Mouse (Mus musculus): ENCODE results near the gene Mdm2. TPM values are rescaled to one million over a fixed set of nuclear protein-coding genes. Genes with fewer than 3 reads are reported as not detected.

Gene Mdm2
- polyA plus RNA-seq, 1 experiment from 2014 or later, result 40.0 TPM

GRCm38 (mm10) chr10:117711408-117711807 is 850 bp upstream of the Mdm2 start:
- Histone ChIP-seq H3K27ac (ENCODE audit: low read depth, low read length) (no peak overlapping the region), H3K9me3 (ENCODE audit: control insufficient read depth, low read length) (no peaks in the 10 kb centered on the region), H3K4me2 (ENCODE audit: low read length) (peak overlapping the region; percentile 75), H3K36me3 (ENCODE audit: control insufficient read depth, insufficient read depth, low read length) (no peaks in the 10 kb centered on the region), H3K4me1 (ENCODE audit: control insufficient read depth, insufficient read depth, low read depth, low read length) (peaks cover 22% of the 10 kb centered on the region), H3K27me3 (replicated peaks; ENCODE audit: control insufficient read depth, insufficient read depth, low read length) (no peaks in the 10 kb centered on the region), H3K4me3 (ENCODE audit: low read length) (peak overlapping the region; percentile 96), H3K9ac (ENCODE audit: low read depth, low read length) (no peak overlapping the region; the same call in 1 of the 2 replicates)
- 68% methylated on average over 5 of the region's 5 CpGs for WGBS
- ATAC-seq, result no peak

- ATAC-seq, result peak; percentile 72
- Histone ChIP-seq H3K27ac (ENCODE audit: low read depth, low read length) (peak overlapping the region; percentile 100), H3K4me1 (ENCODE audit: control insufficient read depth, insufficient read depth, low read depth, low read length) (peaks cover 22% of the 10 kb centered on the region), H3K9ac (ENCODE audit: low read depth, low read length) (peak overlapping the region; percentile 100), H3K27me3 (replicated peaks; ENCODE audit: control insufficient read depth, insufficient read depth, low read length) (no peaks in the 10 kb centered on the region), H3K9me3 (ENCODE audit: control insufficient read depth, low read length) (no peaks in the 10 kb centered on the region), H3K4me3 (ENCODE audit: low read length) (peak overlapping the region; percentile 96), H3K36me3 (ENCODE audit: control insufficient read depth, insufficient read depth, low read length) (0 out of 2 replicates have a peak, but pooled peaks cover 1% of the 10 kb centered on the region), H3K4me2 (ENCODE audit: low read length) (peak overlapping the region; percentile 76)
- 0% methylated on average over 44 of the region's 71 CpGs for WGBS
These were observed 491 bp downstream of the Mdm2 start for GRCm38 (mm10) chr10:117709930-117710603.

GRCm38 (mm10) chr10:117709326-117709830 is 1.2 kb downstream of the Mdm2 start:
- Histone ChIP-seq H3K27ac (ENCODE audit: low read depth, low read length) (peak overlapping the region; percentile 100; the same call in 1 of the 2 replicates), H3K27me3 (replicated peaks; ENCODE audit: control insufficient read depth, insufficient read depth, low read length) (no peaks in the 10 kb centered on the region)

GRCm38 (mm10) chr10:117708856-117709255 is 1.7 kb downstream of the Mdm2 start:
- no peak overlapping the region for H3K9ac ChIP-seq (ENCODE audit: low read depth, low read length)
- peaks cover 6% of the 10 kb centered on the region; the same call in 1 of the 2 replicates for H3K36me3 ChIP-seq (ENCODE audit: control insufficient read depth, insufficient read depth, low read length)
- peaks cover 22% of the 10 kb centered on the region for H3K4me1 ChIP-seq (ENCODE audit: control insufficient read depth, insufficient read depth, low read depth, low read length)
- H3K9me3 ChIP-seq (ENCODE audit: control insufficient read depth, low read length), result no peaks in the 10 kb centered on the region
- H3K27me3 ChIP-seq (replicated peaks; ENCODE audit: control insufficient read depth, insufficient read depth, low read length), result no peaks in the 10 kb centered on the region
- no peak overlapping the region for H3K27ac ChIP-seq (ENCODE audit: low read depth, low read length)
- 82% methylated on average over 9 of the region's 9 CpGs for WGBS
- peak overlapping the region; percentile 96 for H3K4me3 ChIP-seq (ENCODE audit: low read length)
- ATAC-seq, result no peak
- peak overlapping the region; percentile 76 for H3K4me2 ChIP-seq (ENCODE audit: low read length)

More at GRCm38 (mm10) chr10:117709326-117709830, 1.2 kb downstream of the Mdm2 start:
- peak overlapping the region; percentile 96 for H3K4me3 ChIP-seq (ENCODE audit: low read length)
- H3K9ac ChIP-seq (ENCODE audit: low read depth, low read length), result peak overlapping the region; percentile 100
- 51% methylated on average over 12 of the region's 12 CpGs for WGBS
- H3K4me1 ChIP-seq (ENCODE audit: control insufficient read depth, insufficient read depth, low read depth, low read length), result peaks cover 22% of the 10 kb centered on the region
- ATAC-seq, result no peak
- H3K36me3 ChIP-seq (ENCODE audit: control insufficient read depth, insufficient read depth, low read length), result peaks cover 4% of the 10 kb centered on the region; the same call in 1 of the 2 replicates
- H3K4me2 ChIP-seq (ENCODE audit: low read length), result peak overlapping the region; percentile 76
- no peaks in the 10 kb centered on the region for H3K9me3 ChIP-seq (ENCODE audit: control insufficient read depth, low read length)

GRCm38 (mm10) chr10:117708376-117708775 is 2.2 kb downstream of the Mdm2 start:
- no peak overlapping the region for H3K4me3 ChIP-seq (ENCODE audit: low read length)
- H3K9ac ChIP-seq (ENCODE audit: low read depth, low read length), result no peak overlapping the region
- H3K27ac ChIP-seq (ENCODE audit: low read depth, low read length), result no peak overlapping the region
- ATAC-seq, result no peak
- H3K4me2 ChIP-seq (ENCODE audit: low read length), result no peak overlapping the region; the same call in 1 of the 2 replicates
- H3K4me1 ChIP-seq (ENCODE audit: control insufficient read depth, insufficient read depth, low read depth, low read length), result peaks cover 22% of the 10 kb centered on the region
- 97% methylated on average over 2 of the region's 2 CpGs for WGBS
- H3K27me3 ChIP-seq (replicated peaks; ENCODE audit: control insufficient read depth, insufficient read depth, low read length), result no peaks in the 10 kb centered on the region
- H3K36me3 ChIP-seq (ENCODE audit: control insufficient read depth, insufficient read depth, low read length), result peaks cover 6% of the 10 kb centered on the region; the same call in 1 of the 2 replicates
- H3K9me3 ChIP-seq (ENCODE audit: control insufficient read depth, low read length), result no peaks in the 10 kb centered on the region

GRCm38 (mm10) chr10:117707114-117707838 is 3.3 kb downstream of the Mdm2 start:
- Histone ChIP-seq H3K4me3 (ENCODE audit: low read length) (no peak overlapping the region), H3K9ac (ENCODE audit: low read depth, low read length) (no peak overlapping the region), H3K27me3 (replicated peaks; ENCODE audit: control insufficient read depth, insufficient read depth, low read length) (no peaks in the 10 kb centered on the region), H3K36me3 (ENCODE audit: control insufficient read depth, insufficient read depth, low read length) (peaks cover 10% of the 10 kb centered on the region), H3K27ac (ENCODE audit: low read depth, low read length) (no peak overlapping the region), H3K9me3 (ENCODE audit: control insufficient read depth, low read length) (no peaks in the 10 kb centered on the region), H3K4me1 (ENCODE audit: control insufficient read depth, insufficient read depth, low read depth, low read length) (peaks cover 22% of the 10 kb centered on the region), H3K4me2 (ENCODE audit: low read length) (no peak overlapping the region)
- no peak for ATAC-seq
- 92% methylated on average over 2 of the region's 2 CpGs for WGBS

GRCm38 (mm10) chr10:117706440-117706839 is 4.1 kb downstream of the Mdm2 start:
- 80% methylated on average over 6 of the region's 6 CpGs for WGBS
- Histone ChIP-seq H3K4me1 (ENCODE audit: control insufficient read depth, insufficient read depth, low read depth, low read length) (peaks cover 21% of the 10 kb centered on the region), H3K9me3 (ENCODE audit: control insufficient read depth, low read length) (no peaks in the 10 kb centered on the region), H3K27ac (ENCODE audit: low read depth, low read length) (no peak overlapping the region), H3K4me3 (ENCODE audit: low read length) (no peak overlapping the region), H3K27me3 (replicated peaks; ENCODE audit: control insufficient read depth, insufficient read depth, low read length) (no peaks in the 10 kb centered on the region), H3K4me2 (ENCODE audit: low read length) (no peak overlapping the region), H3K9ac (ENCODE audit: low read depth, low read length) (no peak overlapping the region), H3K36me3 (ENCODE audit: control insufficient read depth, insufficient read depth, low read length) (peaks cover 13% of the 10 kb centered on the region)
- no peak for ATAC-seq

GRCm38 (mm10) chr10:117705806-117706205 is 4.8 kb downstream of the Mdm2 start:
- no peaks in the 10 kb centered on the region for H3K27me3 ChIP-seq (replicated peaks; ENCODE audit: control insufficient read depth, insufficient read depth, low read length)
- peaks cover 17% of the 10 kb centered on the region for H3K4me1 ChIP-seq (ENCODE audit: control insufficient read depth, insufficient read depth, low read depth, low read length)
- H3K27ac ChIP-seq (ENCODE audit: low read depth, low read length), result no peak overlapping the region
- H3K9ac ChIP-seq (ENCODE audit: low read depth, low read length), result no peak overlapping the region
- ATAC-seq, result no peak
- H3K36me3 ChIP-seq (ENCODE audit: control insufficient read depth, insufficient read depth, low read length), result peaks cover 16% of the 10 kb centered on the region
- no peaks in the 10 kb centered on the region for H3K9me3 ChIP-seq (ENCODE audit: control insufficient read depth, low read length)
- H3K4me3 ChIP-seq (ENCODE audit: low read length), result no peak overlapping the region
- H3K4me2 ChIP-seq (ENCODE audit: low read length), result no peak overlapping the region

- Histone ChIP-seq H3K4me2 (ENCODE audit: low read length) (no peak overlapping the region), H3K36me3 (ENCODE audit: control insufficient read depth, insufficient read depth, low read length) (peaks cover 19% of the 10 kb centered on the region), H3K4me3 (ENCODE audit: low read length) (no peak overlapping the region), H3K27me3 (replicated peaks; ENCODE audit: control insufficient read depth, insufficient read depth, low read length) (no peaks in the 10 kb centered on the region), H3K27ac (ENCODE audit: low read depth, low read length) (no peak overlapping the region), H3K4me1 (ENCODE audit: control insufficient read depth, insufficient read depth, low read depth, low read length) (peaks cover 17% of the 10 kb centered on the region), H3K9ac (ENCODE audit: low read depth, low read length) (no peak overlapping the region), H3K9me3 (ENCODE audit: control insufficient read depth, low read length) (no peaks in the 10 kb centered on the region)
- no peak for ATAC-seq
- WGBS, result 94% methylated on average over 6 of the region's 6 CpGs
These were observed 5.6 kb downstream of the Mdm2 start for GRCm38 (mm10) chr10:117704964-117705335.

Measured in hindbrain, embryonic 16.5 days (tissue).